Mouse (Mus musculus) midbrain, postnatal 0 days (tissue): ENCODE data around the gene Lpar1. TPM values are rescaled to one million over a fixed set of nuclear protein-coding genes. Genes with fewer than 3 reads are reported as not detected.

ENCODE experiments used
- ATAC-seq: fragments of 200-750 bp; cut with Nextera tagmentation; 2 replicates; pipeline ENCODE4 v1.8.0; 2017; ENCODE audit warnings: moderate number of reproducible peaks, mild to moderate bottlenecking, moderate TSS enrichment, moderate library complexity; ENCODE audit not compliant: low FRiP score
- DNase-seq: peaks from one replicate; pipeline ENCODE4 v3.0.0-alpha.2; 2015; ENCODE audit warnings: low spot score
- H3K27ac ChIP-seq: fragments of 300-500 bp; sonication (generic); 2 replicates; pipeline ENCODE4 v1.5.1; 2014; ENCODE audit warnings: low read depth, mild to moderate bottlenecking, low read length, mixed read lengths
- H3K27me3 ChIP-seq: fragments of 300-500 bp; sonication (generic); 2 replicates; pipeline ENCODE4 v1.6.1; 2014; ENCODE audit warnings: low read length, control low read depth, mixed read lengths; ENCODE audit not compliant: insufficient read depth
- H3K36me3 ChIP-seq: fragments of 300-500 bp; sonication (generic); 2 replicates; pipeline ENCODE4 v1.6.1; 2014; ENCODE audit warnings: low read length, control low read depth, mixed read lengths; ENCODE audit not compliant: insufficient read depth
- H3K4me1 ChIP-seq: fragments of 300-500 bp; sonication (generic); 2 replicates; pipeline ENCODE4 v1.6.1; 2014; ENCODE audit warnings: mild to moderate bottlenecking, control low read depth, antibody characterized with exemption, low read length, mixed read lengths; ENCODE audit not compliant: insufficient read depth
- H3K4me2 ChIP-seq: fragments of 300-500 bp; sonication (generic); 2 replicates; pipeline ENCODE4 v1.6.1; 2014; ENCODE audit warnings: low read depth, mild to moderate bottlenecking, low read length, mixed read lengths; ENCODE audit not compliant: poor library complexity, severe bottlenecking
- H3K4me3 ChIP-seq: fragments of 300-500 bp; sonication (generic); 2 replicates; pipeline ENCODE4 v1.5.1; 2014; ENCODE audit warnings: low read depth, mild to moderate bottlenecking, low read length, moderate library complexity
- H3K9ac ChIP-seq: fragments of 300-500 bp; sonication (generic); replicated peaks from 2 replicates; pipeline ENCODE4 v1.6.1; 2014; ENCODE audit warnings: mild to moderate bottlenecking, low read length, moderate library complexity, mixed read lengths; ENCODE audit not compliant: poor library complexity, severe bottlenecking
- H3K9me3 ChIP-seq: fragments of 300-500 bp; sonication (generic); 2 replicates; pipeline ENCODE4 v1.6.1; 2016; ENCODE audit warnings: low read length, control low read depth
- CTCF ChIP-seq: IDR thresholded peaks from 2 replicates; pipeline ENCODE4 v1.5.1; 2016; ENCODE audit warnings: antibody characterized with exemption, mild to moderate bottlenecking
- WGBS: fragments of 180-500 bp; shearing (Covaris S2); extraction: QIAGEN DNeasy Blood & Tissue Kit; methylation state at CpG from one replicate; pipeline ENCODE4 v1.1.7; 2014; 5-methylcytosine and 5-hydroxymethylcytosine counted together
- polyA plus RNA-seq: library from polyadenylated mRNA; unstranded; fragments of >200 nt; fragmentation: Nextera tagmentation; extraction: Ambion mirVana; gene quantifications from 2 replicates; pipeline ENCODE4 v1.2.1, GENCODE M21; 2015
- total RNA-seq: library from RNA; depleted of rRNA; stranded (reverse); fragments of >200 nt; gene quantifications from 2 replicates; pipeline ENCODE4 v1.2.3, GENCODE M21; 2014

Gene Lpar1
- total and polyA plus RNA-seq, 2 experiments from 2014 or later: 19.1 to 28.7 TPM

DNA sequence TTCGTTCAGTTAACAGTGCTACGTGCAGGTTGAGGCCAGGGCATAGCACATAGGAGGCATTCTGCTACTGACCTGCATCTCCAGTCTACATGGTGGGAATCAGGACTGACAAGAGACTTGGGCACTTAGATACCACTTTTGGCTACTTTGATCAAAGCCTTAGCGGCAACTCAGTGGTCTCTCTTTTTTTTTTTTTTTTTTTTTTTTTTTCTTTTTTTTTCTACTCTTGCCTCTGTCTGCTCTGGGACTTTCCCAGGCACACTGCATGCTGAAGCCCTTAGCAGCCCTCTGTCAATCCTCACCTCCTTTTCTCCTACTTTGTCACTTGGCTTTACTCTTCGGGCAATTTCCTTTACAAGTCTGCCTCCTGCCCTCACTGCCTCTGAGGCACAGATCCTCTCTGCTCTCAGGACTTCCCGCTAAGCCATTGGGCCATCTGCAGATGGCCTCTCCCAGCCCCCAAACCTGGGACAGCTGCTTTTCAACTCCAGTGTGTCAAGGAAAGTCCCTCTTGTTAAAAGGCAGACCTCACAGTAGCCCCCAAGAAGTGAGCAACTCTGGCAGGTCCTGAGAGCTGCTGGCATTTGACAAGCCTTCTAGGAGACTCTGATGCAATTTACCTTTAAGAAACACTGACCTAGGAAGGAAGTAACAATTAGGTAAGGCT, 23.8 kb upstream of the Lpar1 start:
- no peaks in the 10 kb centered on the region for H3K36me3 ChIP-seq
- no peak overlapping the region for H3K4me2 ChIP-seq
- H3K27me3 ChIP-seq: no peaks in the 10 kb centered on the region
- H3K4me3 ChIP-seq: no peak overlapping the region
- no peaks in the 10 kb centered on the region for H3K4me1 ChIP-seq
- no peak overlapping the region for H3K9ac ChIP-seq
- H3K9me3 ChIP-seq: no peaks in the 10 kb centered on the region
- DNase-seq (no peak), ATAC-seq (no peak)
- TF ChIP-seq CTCF: no peak
- H3K27ac ChIP-seq: no peak overlapping the region
- WGBS: 56% methylated on average over 5 of the region's 5 CpGs

DNA sequence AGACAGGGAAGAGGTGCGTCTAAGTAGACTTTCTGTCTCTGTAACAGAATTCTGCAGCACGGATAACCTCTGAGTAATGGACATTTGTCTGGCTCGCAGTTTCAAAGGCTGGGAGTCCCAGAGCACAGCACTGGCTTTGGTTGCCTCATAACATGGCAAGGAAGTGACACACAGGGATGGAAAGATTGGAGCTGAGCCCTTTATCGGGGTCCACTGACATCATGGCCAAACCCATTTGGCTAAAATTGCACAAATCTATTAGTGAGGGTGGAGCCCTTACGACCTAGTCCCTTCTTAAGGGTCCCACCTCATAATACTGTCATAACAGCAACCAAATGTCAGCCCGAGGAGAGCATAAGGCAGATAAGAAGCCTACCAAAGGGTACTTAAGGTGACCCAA, 22.1 kb upstream of the Lpar1 start:
- Histone ChIP-seq H3K36me3 (no peaks in the 10 kb centered on the region), H3K4me2 (no peak overlapping the region), H3K4me1 (no peaks in the 10 kb centered on the region), H3K9ac (no peak overlapping the region), H3K9me3 (no peaks in the 10 kb centered on the region), H3K27ac (no peak overlapping the region), H3K4me3 (no peak overlapping the region), H3K27me3 (no peaks in the 10 kb centered on the region)
- TF ChIP-seq CTCF: no peak
- 92% methylated on average over 6 of the region's 6 CpGs for WGBS
- no peak for ATAC-seq
- DNase-seq: no peak

DNA sequence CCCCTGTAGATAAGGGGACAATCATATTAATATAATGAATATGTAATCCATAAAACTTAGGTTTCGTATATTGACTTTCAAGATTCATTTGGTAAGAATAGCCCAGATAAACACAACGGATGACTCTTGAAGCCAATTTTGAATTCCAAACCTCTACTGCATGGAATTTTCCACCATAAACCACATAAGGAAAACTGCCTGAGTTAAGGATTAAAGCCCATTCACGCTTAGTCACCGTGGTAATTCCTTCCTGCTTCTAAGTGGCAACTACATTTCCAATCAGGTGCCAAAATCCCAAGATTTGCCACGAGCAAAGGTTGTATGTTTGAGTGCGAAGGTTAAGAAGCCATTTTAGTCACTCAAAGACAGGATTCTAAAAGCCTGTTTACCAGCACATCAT, 20.3 kb upstream of the Lpar1 start:
- no peak overlapping the region for H3K27ac ChIP-seq
- no peak for ATAC-seq
- no peak overlapping the region for H3K4me3 ChIP-seq
- H3K4me2 ChIP-seq: no peak overlapping the region
- H3K9me3 ChIP-seq: no peaks in the 10 kb centered on the region
- no peaks in the 10 kb centered on the region for H3K4me1 ChIP-seq
- 65% methylated on average over 6 of the region's 6 CpGs for WGBS
- no peaks in the 10 kb centered on the region for H3K36me3 ChIP-seq
- TF ChIP-seq CTCF: no peak
- H3K27me3 ChIP-seq: no peaks in the 10 kb centered on the region
- H3K9ac ChIP-seq: no peak overlapping the region
- no peak for DNase-seq

DNA sequence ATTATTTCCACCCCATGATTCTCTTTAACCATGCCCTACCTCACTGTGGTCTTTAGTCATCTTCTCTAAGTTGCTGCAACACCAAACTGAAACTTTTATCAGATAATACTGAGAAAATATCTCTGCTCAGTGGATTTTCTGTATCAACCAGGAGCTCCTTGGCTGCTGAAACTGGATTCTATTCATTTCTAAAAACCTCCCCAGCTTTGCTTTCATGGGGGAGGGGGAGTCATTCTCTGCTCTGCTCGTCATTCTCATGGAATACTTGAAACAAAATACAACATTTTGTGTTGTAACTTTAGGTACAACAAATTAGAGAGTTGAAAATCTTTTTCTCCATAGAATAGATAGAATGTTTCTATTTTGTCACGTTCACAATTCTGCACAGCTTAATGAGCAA, 18.7 kb upstream of the Lpar1 start:
- H3K9me3 ChIP-seq: no peaks in the 10 kb centered on the region
- H3K9ac ChIP-seq: no peak overlapping the region
- WGBS: 70% methylated on average over 2 of the region's 2 CpGs
- no peak overlapping the region for H3K4me3 ChIP-seq
- no peaks in the 10 kb centered on the region for H3K4me1 ChIP-seq
- no peak for DNase-seq
- no peak overlapping the region for H3K4me2 ChIP-seq
- ATAC-seq: no peak
- no peaks in the 10 kb centered on the region for H3K27me3 ChIP-seq
- H3K36me3 ChIP-seq: no peaks in the 10 kb centered on the region
- H3K27ac ChIP-seq: no peak overlapping the region
- no peak for TF ChIP-seq CTCF

DNA sequence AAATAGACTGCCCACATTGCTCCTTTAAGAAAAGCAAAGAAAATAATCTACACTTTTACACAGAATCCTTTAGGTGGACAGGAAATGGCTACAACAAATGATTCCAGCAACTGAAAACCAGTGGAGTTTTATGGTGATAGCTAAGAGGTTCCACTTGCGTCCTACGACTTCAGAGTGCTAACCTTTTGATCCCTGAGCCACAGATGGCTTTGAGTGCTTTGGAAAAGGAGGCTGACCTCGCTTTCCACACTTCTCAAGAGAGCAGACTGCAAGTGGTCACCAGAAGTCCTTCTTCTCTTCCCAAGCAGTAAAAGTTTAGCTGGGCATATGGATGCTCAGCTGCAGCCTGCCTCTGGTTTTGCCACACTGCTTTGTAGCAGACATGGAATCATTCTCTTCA, 18.0 kb upstream of the Lpar1 start:
- H3K36me3 ChIP-seq: no peaks in the 10 kb centered on the region
- H3K27me3 ChIP-seq: no peaks in the 10 kb centered on the region
- H3K9ac ChIP-seq: no peak overlapping the region
- no peaks in the 10 kb centered on the region for H3K9me3 ChIP-seq
- no peak for TF ChIP-seq CTCF
- H3K4me1 ChIP-seq: no peaks in the 10 kb centered on the region
- DNase-seq (no peak), ATAC-seq (no peak)
- H3K4me2 ChIP-seq: no peak overlapping the region
- no peak overlapping the region for H3K27ac ChIP-seq
- no peak overlapping the region for H3K4me3 ChIP-seq
- WGBS: 24% methylated on average over 3 of the region's 3 CpGs

DNA sequence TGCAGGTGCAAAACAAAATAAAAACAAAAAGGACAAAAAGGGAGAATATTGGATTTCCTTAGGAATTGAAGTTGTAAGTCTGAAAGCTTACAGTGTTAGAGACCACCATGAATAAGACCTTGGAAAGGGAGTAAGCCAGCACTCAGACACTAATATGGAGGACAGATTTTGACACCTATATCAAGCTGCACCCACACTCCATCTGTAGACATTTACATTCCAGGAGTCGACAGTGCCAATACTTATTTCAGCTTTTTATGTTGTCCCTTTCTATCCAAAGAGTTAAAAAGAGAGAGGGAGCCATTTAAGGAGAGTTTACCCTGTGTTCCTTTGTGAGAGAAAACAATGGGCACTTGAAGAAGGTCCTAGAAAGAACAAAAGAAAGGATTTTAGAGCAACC, 17.5 kb upstream of the Lpar1 start:
- ATAC-seq: no peak
- Histone ChIP-seq H3K4me2 (no peak overlapping the region), H3K4me3 (no peak overlapping the region), H3K27ac (no peak overlapping the region), H3K27me3 (no peaks in the 10 kb centered on the region), H3K36me3 (no peaks in the 10 kb centered on the region), H3K9me3 (no peaks in the 10 kb centered on the region), H3K9ac (no peak overlapping the region), H3K4me1 (no peaks in the 10 kb centered on the region)
- WGBS: 16% methylated on average over 1 of the region's 1 CpGs
- TF ChIP-seq CTCF: no peak
- DNase-seq: no peak
